Mouse (Mus musculus) liver, adult 2 months (tissue): Measurements from ENCODE around the gene Prpf18.

ENCODE experiments used
- CTCF ChIP-seq: fragments of 200-500 bp; IDR thresholded peaks from 2 replicates; pipeline ENCODE4 v1.5.1; 2011; ENCODE audit warnings: low read depth, low read length, control low read depth
- POLR2A ChIP-seq: fragments of 200-500 bp; IDR thresholded peaks from 2 replicates; pipeline ENCODE4 v1.6.1; 2011; ENCODE audit warnings: low read length, control low read depth; ENCODE audit not compliant: insufficient read depth; ENCODE audit errors: extremely low read depth

- no peak for TF ChIP-seq CTCF
- TF ChIP-seq POLR2A, result no peak
Observed at GRCm38 (mm10) chr2:4636656-4637055, 15.3 kb downstream of the Prpf18 start.
